Mouse (Mus musculus): ENCODE measurements around the gene Spns3. TPM values are rescaled to one million over a fixed set of nuclear protein-coding genes. Genes with fewer than 3 reads are reported as not detected.

The Spns3 gene
- total and polyA plus RNA-seq, 3 experiments = 5.2 to 12.7 TPM; not detected in 1

- H3K9ac ChIP-seq (ENCODE audit: control insufficient read depth, low read depth, low read length, poor library complexity, severe bottlenecking) = no peak overlapping the region
- peaks cover 10 to 35% of the 10 kb centered on the region in 2 experiments for H3K4me1 ChIP-seq (ENCODE audit: control insufficient read depth in 1 of 2, insufficient read depth in 2 of 2, low read length in 2 of 2)
- no peaks in the 10 kb centered on the region for H3K79me2 ChIP-seq (ENCODE audit: control insufficient read depth, insufficient read depth, low read length, poor library complexity)
- no peaks in the 10 kb centered on the region for H3K27me3 ChIP-seq (ENCODE audit: control insufficient read depth in 1 of 2, insufficient read depth in 2 of 2, low read length in 2 of 2)
- H3K27ac ChIP-seq (ENCODE audit: control insufficient read depth, low read depth, low read length) = no peak overlapping the region
- H3K36me3 ChIP-seq (ENCODE audit: control insufficient read depth in 1 of 2, insufficient read depth in 2 of 2, low read length in 2 of 2) = peaks cover 0 to 15% of the 10 kb centered on the region in 2 experiments; a peak in 2 of 4 replicates
- H3K4me3 ChIP-seq (ENCODE audit: control insufficient read depth in 1 of 2, insufficient read depth in 1 of 2, low read depth in 2 of 2, low read length in 2 of 2) = no peak overlapping the region
- H3K9me3 ChIP-seq (replicated peaks; ENCODE audit: insufficient read depth, low read length) = no peaks in the 10 kb centered on the region
- TF ChIP-seq ELF1 (IDR thresholded peaks at IDR 0.05; ENCODE audit: low read depth, low read length) (no peak), TBP (IDR thresholded peaks at IDR 0.05; ENCODE audit: low read depth, low read length) (no peak), BHLHE40 (IDR thresholded peaks at IDR 0.05; ENCODE audit: borderline replicate concordance, low read depth, low read length) (no peak), RCOR1 (IDR thresholded peaks at IDR 0.05; ENCODE audit: low read depth, low read length) (no peak), MAZ (IDR thresholded peaks at IDR 0.05; ENCODE audit: low read depth, low read length) (no peak), RAD21 (IDR thresholded peaks at IDR 0.05; ENCODE audit: low read depth, low read length) (no peak), CTCF (IDR thresholded peaks at IDR 0.05 in 2 of 3, conservative IDR thresholded peaks at IDR 0.05 in 1 of 3; ENCODE audit: control insufficient read depth in 1 of 3, insufficient read depth in 1 of 3, low read depth in 2 of 3, low read length in 3 of 3, poor library complexity in 1 of 3, severe bottlenecking in 1 of 3) (no peak), TAL1 (IDR thresholded peaks at IDR 0.05; ENCODE audit: low read length) (no peak), SIN3A (IDR thresholded peaks at IDR 0.05; ENCODE audit: low read length) (no peak)
- DNase-seq (ENCODE audit: low read depth, low spot score) = no peak
Measured at GRCm38 (mm10) chr11:72551531-72552105, 1.3 kb upstream of the Spns3 start.

- TF ChIP-seq CTCF (IDR thresholded peaks at IDR 0.05 in 2 of 3, conservative IDR thresholded peaks at IDR 0.05 in 1 of 3; ENCODE audit: control insufficient read depth in 1 of 3, insufficient read depth in 1 of 3, low read depth in 2 of 3, low read length in 3 of 3, poor library complexity in 1 of 3, severe bottlenecking in 1 of 3) (no peak), TBP (IDR thresholded peaks at IDR 0.05; ENCODE audit: low read depth, low read length) (no peak), USF2 (IDR thresholded peaks at IDR 0.05; ENCODE audit: borderline replicate concordance in 1 of 2, insufficient read depth in 1 of 2, low read depth in 1 of 2, low read length in 2 of 2) (no peak), POLR2A (IDR thresholded peaks at IDR 0.05; ENCODE audit: control insufficient read depth in 1 of 2, insufficient read depth in 1 of 2, low read depth in 1 of 2, low read length in 2 of 2, poor library complexity in 1 of 2) (no peak), KAT2A (conservative IDR thresholded peaks at IDR 0.05; ENCODE audit: low read depth, low read length) (no peak), POLR2AphosphoS5 (IDR thresholded peaks at IDR 0.05; ENCODE audit: borderline replicate concordance, low read depth, low read length) (no peak), MAFK (IDR thresholded peaks at IDR 0.05; ENCODE audit: borderline replicate concordance, low read depth, low read length) (no peak), RAD21 (IDR thresholded peaks at IDR 0.05; ENCODE audit: low read depth, low read length) (no peak), ZNF384 (IDR thresholded peaks at IDR 0.05; ENCODE audit: low read depth, low read length) (no peak), USF1 (IDR thresholded peaks at IDR 0.05; ENCODE audit: low read depth, low read length) (no peak)
- Histone ChIP-seq H3K36me3 (ENCODE audit: control insufficient read depth in 1 of 2, insufficient read depth in 2 of 2, low read length in 2 of 2) (peaks cover 0 to 26% of the 10 kb centered on the region in 2 experiments; a peak in 2 of 4 replicates), H3K4me3 (ENCODE audit: control insufficient read depth in 1 of 2, insufficient read depth in 1 of 2, low read depth in 2 of 2, low read length in 2 of 2) (no peak overlapping the region), H3K4me1 (ENCODE audit: control insufficient read depth in 1 of 2, insufficient read depth in 2 of 2, low read length in 2 of 2) (peaks cover 13 to 45% of the 10 kb centered on the region in 2 experiments), H3K27ac (ENCODE audit: control insufficient read depth, low read depth, low read length) (no peak overlapping the region), H3K79me2 (ENCODE audit: control insufficient read depth, insufficient read depth, low read length, poor library complexity) (no peaks in the 10 kb centered on the region), H3K9me3 (replicated peaks; ENCODE audit: insufficient read depth, low read length) (no peaks in the 10 kb centered on the region), H3K9ac (ENCODE audit: control insufficient read depth, low read depth, low read length, poor library complexity, severe bottlenecking) (no peak overlapping the region), H3K27me3 (ENCODE audit: control insufficient read depth in 1 of 2, insufficient read depth in 2 of 2, low read length in 2 of 2) (no peaks in the 10 kb centered on the region)
- no peak for DNase-seq (ENCODE audit: low read depth, low spot score)
Measured at GRCm38 (mm10) chr11:72547181-72547580, 3.1 kb downstream of the Spns3 start.

Measured in MEL (cell line).